Mouse (Mus musculus): ENCODE measurements around the gene Olfr504. TPM values are rescaled to one million over a fixed set of nuclear protein-coding genes. Genes with fewer than 3 reads are reported as not detected.

Gene Olfr504
- polyA plus RNA-seq, 1 experiment from 2014 or later = not detected

Other genes starting within 250 kb of the Olfr504 start
- gene Olfr492, start 242.1 kb downstream of the Olfr504 start, polyA plus RNA-seq (2015; fragmentation: Nextera tagmentation; extraction: Ambion mirVana) = not detected in 2 replicates
- gene Olfr493, start 218.8 kb downstream of the Olfr504 start, polyA plus RNA-seq (2015; fragmentation: Nextera tagmentation; extraction: Ambion mirVana) = not detected in 2 replicates
- not detected in 2 replicates for gene Olfr494, start 200.5 kb downstream of the Olfr504 start, polyA plus RNA-seq (2015; fragmentation: Nextera tagmentation; extraction: Ambion mirVana)
- not detected in 2 replicates for gene Olfr495, start 172.6 kb downstream of the Olfr504 start, polyA plus RNA-seq (2015; fragmentation: Nextera tagmentation; extraction: Ambion mirVana)
- gene Olfr497, start 145.4 kb downstream of the Olfr504 start, polyA plus RNA-seq (2015; fragmentation: Nextera tagmentation; extraction: Ambion mirVana) = not detected in 2 replicates
- not detected in 2 replicates for gene Olfr498, start 100.5 kb downstream of the Olfr504 start, polyA plus RNA-seq (2015; fragmentation: Nextera tagmentation; extraction: Ambion mirVana)
- not detected in 2 replicates for gene Olfr502, start 40.7 kb downstream of the Olfr504 start, polyA plus RNA-seq (2015; fragmentation: Nextera tagmentation; extraction: Ambion mirVana)
- gene Olfr503, start 21.3 kb downstream of the Olfr504 start, polyA plus RNA-seq (2015; fragmentation: Nextera tagmentation; extraction: Ambion mirVana) = not detected in 2 replicates
- gene Olfr506, start 45.0 kb upstream of the Olfr504 start, polyA plus RNA-seq (2015; fragmentation: Nextera tagmentation; extraction: Ambion mirVana) = not detected in 2 replicates
- gene Olfr507, start 56.0 kb upstream of the Olfr504 start, polyA plus RNA-seq (2015; fragmentation: Nextera tagmentation; extraction: Ambion mirVana) = not detected in 2 replicates
- not detected in 2 replicates for gene Olfr508, start 64.2 kb upstream of the Olfr504 start, polyA plus RNA-seq (2015; fragmentation: Nextera tagmentation; extraction: Ambion mirVana)
- 0.04 TPM in 1 of 2 replicates, not detected in the other for gene Olfr509, start 86.1 kb upstream of the Olfr504 start, polyA plus RNA-seq (2015; fragmentation: Nextera tagmentation; extraction: Ambion mirVana)
- not detected in 2 replicates for gene Olfr510, start 100.6 kb upstream of the Olfr504 start, polyA plus RNA-seq (2015; fragmentation: Nextera tagmentation; extraction: Ambion mirVana)
- not detected in 2 replicates for gene Olfr512, start 147.5 kb upstream of the Olfr504 start, polyA plus RNA-seq (2015; fragmentation: Nextera tagmentation; extraction: Ambion mirVana)
- gene Olfr513, start 185.2 kb upstream of the Olfr504 start, polyA plus RNA-seq (2015; fragmentation: Nextera tagmentation; extraction: Ambion mirVana) = not detected in 2 replicates